Mouse (Mus musculus) embryonic facial prominence, embryonic 11.5 days (tissue): ENCODE data around the gene Fam213a. TPM values are rescaled to one million over a fixed set of nuclear protein-coding genes. Genes with fewer than 3 reads are reported as not detected.
"Not testable (repeated sequence)": the region's sequence is repeated elsewhere in the genome, so short reads cannot be mapped to it uniquely, and the experiment has no call there.

Experiments
- ATAC-seq: fragments of 200-750 bp; cut with Nextera tagmentation; replicated peaks from 2 replicates; pipeline ENCODE4 v1.8.0; 2017; ENCODE audit warnings: low read depth; ENCODE audit not compliant: insufficient number of reproducible peaks, low FRiP score, low TSS enrichment
- DNase-seq: peaks from one replicate; pipeline ENCODE4 v3.0.0-alpha.2; 2015; ENCODE audit warnings: low spot score
- H3K27ac ChIP-seq: fragments of 300-500 bp; sonication (generic); replicated peaks from 2 replicates; pipeline ENCODE4 v1.5.1; 2014; ENCODE audit warnings: mild to moderate bottlenecking, low read depth, low read length, control low read depth
- H3K27me3 ChIP-seq: fragments of 300-500 bp; sonication (generic); 2 replicates; pipeline ENCODE4 v1.6.1; 2014; ENCODE audit warnings: mild to moderate bottlenecking, low read length, moderate library complexity, mixed read lengths; ENCODE audit not compliant: control insufficient read depth, insufficient read depth
- H3K36me3 ChIP-seq: fragments of 300-500 bp; sonication (generic); replicated peaks from 2 replicates; pipeline ENCODE4 v1.6.1; 2014; ENCODE audit warnings: low read depth, mild to moderate bottlenecking, low read length, moderate library complexity, mixed read lengths; ENCODE audit not compliant: control insufficient read depth, insufficient read depth
- H3K4me1 ChIP-seq: fragments of 300-500 bp; sonication (generic); 2 replicates; pipeline ENCODE4 v1.6.1; 2014; ENCODE audit warnings: low read length, mixed read lengths; ENCODE audit not compliant: control insufficient read depth, insufficient read depth
- H3K4me2 ChIP-seq: fragments of 300-500 bp; sonication (generic); 2 replicates; pipeline ENCODE4 v1.6.1; 2014; ENCODE audit warnings: low read depth, mild to moderate bottlenecking, control low read depth, low read length, moderate library complexity
- H3K4me3 ChIP-seq: fragments of 300-500 bp; sonication (generic); 2 replicates; pipeline ENCODE4 v1.5.1; 2014; ENCODE audit warnings: low read depth, low read length, control low read depth
- H3K9ac ChIP-seq: fragments of 300-500 bp; sonication (generic); replicated peaks from 2 replicates; pipeline ENCODE4 v1.6.1; 2014; ENCODE audit warnings: mild to moderate bottlenecking, control low read depth, low read length
- H3K9me3 ChIP-seq: fragments of 300-500 bp; sonication (generic); replicated peaks from 2 replicates; pipeline ENCODE4 v1.6.1; 2016; ENCODE audit warnings: mild to moderate bottlenecking, low read length, inconsistent platforms, mixed read lengths; ENCODE audit not compliant: control insufficient read depth
- WGBS: fragments of 180-500 bp; shearing (Covaris S2); extraction: QIAGEN DNeasy Blood & Tissue Kit; methylation state at CpG from one replicate; pipeline ENCODE4 v1.1.7; 2014; 5-methylcytosine and 5-hydroxymethylcytosine counted together
- polyA plus RNA-seq: library from polyadenylated mRNA; unstranded; fragments of >200 nt; fragmentation: Nextera tagmentation; extraction: Ambion mirVana; gene quantifications from 2 replicates; pipeline ENCODE4 v1.2.1, GENCODE M21; 2014

The Fam213a gene
- 33.1 and 42.1 TPM in 2 replicates for polyA plus RNA-seq

DNA sequence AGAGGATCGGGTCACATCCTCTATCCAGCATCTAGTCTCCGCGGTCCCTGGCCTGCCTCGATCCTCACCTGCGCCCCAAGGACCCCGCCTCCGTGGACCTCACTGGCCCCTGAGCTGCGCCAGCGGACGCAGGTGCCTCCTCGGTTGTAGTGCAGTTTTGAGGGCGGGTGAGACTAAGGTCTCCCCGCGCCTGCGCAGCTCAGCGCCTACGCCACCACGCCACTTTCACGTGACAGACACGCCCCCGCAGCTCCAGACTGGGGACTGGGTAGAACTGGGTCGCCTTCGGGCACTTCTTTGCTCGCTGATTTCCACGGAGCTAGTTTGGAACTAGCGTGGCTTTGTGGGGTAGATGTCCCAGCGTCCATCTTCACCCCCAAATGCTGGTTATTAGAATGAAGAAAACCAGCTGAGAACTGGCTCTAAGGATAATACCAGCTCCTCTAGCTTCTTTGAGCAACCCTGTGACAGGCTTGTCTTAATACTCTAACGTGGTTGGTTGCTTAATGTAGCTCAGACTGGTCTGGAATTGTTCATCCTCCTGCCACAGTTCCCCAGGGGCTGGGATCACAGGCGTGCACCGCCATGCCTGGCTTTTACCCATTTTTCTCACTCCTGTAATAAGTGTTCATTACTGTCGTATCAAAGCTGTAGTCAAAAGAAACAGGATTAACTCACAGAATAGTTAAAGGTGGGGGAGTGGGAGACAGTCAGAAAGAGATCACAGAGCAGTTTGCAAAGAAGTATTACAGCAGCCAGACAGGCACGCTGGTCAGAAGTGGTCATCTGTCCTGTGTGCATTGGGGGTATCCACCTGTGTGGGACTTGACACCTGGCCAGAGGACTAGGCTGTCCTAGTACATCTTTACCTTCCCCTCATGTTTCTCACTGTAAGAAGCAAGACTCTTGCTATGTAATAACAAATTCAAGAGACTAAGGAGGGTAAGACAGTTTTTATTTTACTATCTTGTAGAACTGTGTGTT, at the start of gene Fam213a:
Fam213a (minus strand) TSS at position 159 of the 984 bp plus-strand sequence.
- Histone ChIP-seq H3K9me3 (no peaks in the 10 kb centered on the region), H3K27me3 (no peaks in the 10 kb centered on the region), H3K4me2 (peak within 1 kb of the TSS; percentile 83), H3K9ac (peak within 1 kb of the TSS; percentile 77), H3K27ac (no peak within 1 kb of the TSS), H3K36me3 (no peaks in the 10 kb centered on the region), H3K4me3 (peak within 1 kb of the TSS; percentile 58), H3K4me1 (no peaks in the 10 kb centered on the region)
- WGBS: 3% methylated on average over 32 of the region's 32 CpGs
- ATAC-seq (peak; percentile 98), DNase-seq (peak; percentile 93)

DNA sequence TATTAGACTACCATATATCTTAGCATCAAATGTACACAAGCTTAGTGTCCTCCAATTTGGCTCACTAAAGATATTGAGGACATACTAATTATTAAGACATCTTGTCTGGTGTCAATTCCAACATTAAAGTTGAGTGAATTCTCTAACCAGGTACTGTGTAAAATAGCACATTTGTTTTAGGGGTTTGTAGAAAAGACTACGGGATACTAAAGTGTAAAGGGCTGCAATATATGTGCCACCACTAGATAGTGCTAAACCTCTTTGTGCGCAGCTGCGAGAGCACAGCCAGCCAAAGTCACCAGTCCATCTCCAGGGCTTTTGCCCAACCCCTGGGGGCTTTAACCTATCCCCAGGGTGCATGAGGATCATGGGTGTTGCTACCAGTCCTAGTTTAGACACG, 39.6 kb upstream of the Fam213a start:
- not testable (repeated sequence) for H3K9me3 ChIP-seq, ATAC-seq, H3K4me2 ChIP-seq, H3K9ac ChIP-seq, H3K27me3 ChIP-seq, H3K4me1 ChIP-seq, H3K27ac ChIP-seq, DNase-seq, H3K4me3 ChIP-seq, H3K36me3 ChIP-seq
- WGBS: 70% methylated on average over 3 of the region's 4 CpGs

DNA sequence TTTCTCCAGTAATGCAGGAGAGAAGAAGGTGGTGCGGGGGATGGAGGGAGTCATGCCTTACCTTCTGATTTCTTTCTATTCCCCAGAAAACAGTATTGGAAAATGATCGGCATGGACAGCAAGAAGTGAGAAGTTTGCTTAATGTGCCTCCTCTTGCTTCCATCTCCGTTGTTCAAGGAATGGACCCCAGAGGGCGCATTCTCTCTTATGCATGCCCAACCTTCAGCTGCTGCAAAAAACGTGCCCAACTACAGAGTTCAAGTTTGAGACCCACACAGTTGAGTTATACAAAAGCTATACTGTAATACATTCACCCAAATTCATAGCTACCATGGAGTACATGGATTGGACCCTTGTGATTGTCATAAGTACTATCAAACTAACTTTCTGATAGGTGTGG, 38.9 kb upstream of the Fam213a start:
- no peaks in the 10 kb centered on the region for H3K36me3 ChIP-seq
- no peak overlapping the region for H3K9ac ChIP-seq
- no peak for DNase-seq
- H3K27ac ChIP-seq: no peak overlapping the region
- no peaks in the 10 kb centered on the region for H3K9me3 ChIP-seq
- H3K4me2 ChIP-seq: no peak overlapping the region
- no peaks in the 10 kb centered on the region for H3K27me3 ChIP-seq
- no peaks in the 10 kb centered on the region for H3K4me1 ChIP-seq
- no peak overlapping the region for H3K4me3 ChIP-seq
- no peak for ATAC-seq
- 72% methylated on average over 5 of the region's 5 CpGs for WGBS

DNA sequence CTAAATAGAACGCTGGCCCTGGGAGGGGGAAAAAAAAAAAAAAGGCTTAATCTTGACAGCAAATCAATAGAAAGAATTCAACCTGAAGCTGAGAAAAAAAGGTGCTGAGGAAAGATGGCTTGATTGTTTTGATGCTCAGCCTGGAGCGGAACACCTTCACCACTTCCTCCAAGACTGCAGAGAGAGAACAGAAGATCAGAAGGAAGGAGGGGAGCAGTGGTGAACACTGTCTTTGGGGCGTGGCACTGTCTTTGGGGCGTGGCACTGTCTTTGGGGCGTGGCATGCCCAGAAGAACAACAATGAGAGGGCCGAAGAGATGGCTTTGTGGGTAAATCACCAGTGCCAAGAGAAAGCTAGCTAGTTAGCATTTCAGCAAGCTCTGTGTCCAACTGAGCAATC, 36.9 kb upstream of the Fam213a start:
- Histone ChIP-seq H3K27me3 (no peaks in the 10 kb centered on the region), H3K27ac (no peak overlapping the region), H3K4me2 (no peak overlapping the region), H3K36me3 (no peaks in the 10 kb centered on the region), H3K4me3 (no peak overlapping the region), H3K9me3 (no peaks in the 10 kb centered on the region), H3K4me1 (no peaks in the 10 kb centered on the region), H3K9ac (no peak overlapping the region)
- DNase-seq: no peak
- no peak for ATAC-seq
- 77% methylated on average over 6 of the region's 6 CpGs for WGBS

DNA sequence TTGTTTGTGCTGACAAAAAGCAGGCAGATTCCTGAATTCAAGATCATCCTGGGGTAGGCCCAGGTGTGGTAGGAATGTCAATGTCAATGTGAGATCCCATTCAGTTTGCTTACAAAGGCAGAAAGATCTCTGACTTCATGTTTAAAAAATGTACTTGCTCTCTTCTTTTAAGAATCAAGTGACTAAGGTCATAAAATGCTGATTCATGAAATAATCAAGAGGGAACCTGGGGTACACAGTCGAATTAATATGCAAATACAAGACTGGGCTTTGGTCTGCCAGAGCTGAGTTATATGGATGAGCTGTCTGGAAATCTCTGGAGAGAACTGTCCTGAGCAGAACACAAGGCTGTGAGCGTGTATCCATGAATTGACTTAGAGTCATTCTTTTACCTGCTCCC, 33.8 kb upstream of the Fam213a start:
- Histone ChIP-seq H3K27ac (no peak overlapping the region), H3K4me1 (no peaks in the 10 kb centered on the region), H3K4me3 (no peak overlapping the region), H3K9me3 (no peaks in the 10 kb centered on the region), H3K36me3 (no peaks in the 10 kb centered on the region), H3K9ac (no peak overlapping the region), H3K27me3 (no peaks in the 10 kb centered on the region), H3K4me2 (no peak overlapping the region)
- 78% methylated on average over 2 of the region's 2 CpGs for WGBS
- no peak for DNase-seq
- ATAC-seq: no peak

DNA sequence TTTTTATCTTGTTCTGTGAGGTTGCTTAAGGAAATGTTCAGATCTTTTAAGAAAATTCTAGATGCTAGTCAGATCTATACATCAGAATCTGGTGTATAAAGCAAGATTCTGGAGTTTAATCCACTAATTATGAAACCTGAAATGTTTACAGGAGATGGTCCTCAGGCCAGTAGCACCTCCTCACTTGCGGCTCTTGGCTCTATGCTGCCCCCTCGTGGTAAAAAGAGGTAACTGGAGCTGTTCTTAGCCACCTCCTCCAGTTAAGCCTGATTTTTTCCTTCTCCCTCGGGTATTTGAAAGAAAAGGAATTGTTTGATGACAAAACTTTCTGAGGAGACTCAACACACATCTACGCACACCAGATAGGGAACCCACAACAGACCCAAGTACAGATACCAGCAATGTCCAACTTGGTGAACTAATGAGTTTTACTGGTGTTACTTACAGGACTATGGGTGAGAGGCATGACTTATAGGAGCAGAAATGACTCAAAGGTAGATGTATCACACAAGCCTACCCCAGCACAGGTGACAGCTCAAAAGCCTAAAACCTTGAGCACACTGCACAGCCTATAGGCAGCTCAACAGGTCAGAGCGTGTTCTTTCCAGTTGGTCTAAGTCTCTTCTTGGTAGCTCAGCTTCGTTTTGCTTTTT, 21.7 kb upstream of the Fam213a start:
- Histone ChIP-seq H3K4me2 (no peak overlapping the region), H3K9ac (no peak overlapping the region), H3K36me3 (no peaks in the 10 kb centered on the region), H3K27ac (no peak overlapping the region), H3K4me1 (no peaks in the 10 kb centered on the region), H3K27me3 (no peaks in the 10 kb centered on the region), H3K9me3 (no peaks in the 10 kb centered on the region), H3K4me3 (no peak overlapping the region)
- DNase-seq (peak; percentile 71), ATAC-seq (0 out of 2 replicates have a peak, but pooled peaks have one; percentile 56)
- WGBS: 34% methylated on average over 6 of the region's 6 CpGs

DNA sequence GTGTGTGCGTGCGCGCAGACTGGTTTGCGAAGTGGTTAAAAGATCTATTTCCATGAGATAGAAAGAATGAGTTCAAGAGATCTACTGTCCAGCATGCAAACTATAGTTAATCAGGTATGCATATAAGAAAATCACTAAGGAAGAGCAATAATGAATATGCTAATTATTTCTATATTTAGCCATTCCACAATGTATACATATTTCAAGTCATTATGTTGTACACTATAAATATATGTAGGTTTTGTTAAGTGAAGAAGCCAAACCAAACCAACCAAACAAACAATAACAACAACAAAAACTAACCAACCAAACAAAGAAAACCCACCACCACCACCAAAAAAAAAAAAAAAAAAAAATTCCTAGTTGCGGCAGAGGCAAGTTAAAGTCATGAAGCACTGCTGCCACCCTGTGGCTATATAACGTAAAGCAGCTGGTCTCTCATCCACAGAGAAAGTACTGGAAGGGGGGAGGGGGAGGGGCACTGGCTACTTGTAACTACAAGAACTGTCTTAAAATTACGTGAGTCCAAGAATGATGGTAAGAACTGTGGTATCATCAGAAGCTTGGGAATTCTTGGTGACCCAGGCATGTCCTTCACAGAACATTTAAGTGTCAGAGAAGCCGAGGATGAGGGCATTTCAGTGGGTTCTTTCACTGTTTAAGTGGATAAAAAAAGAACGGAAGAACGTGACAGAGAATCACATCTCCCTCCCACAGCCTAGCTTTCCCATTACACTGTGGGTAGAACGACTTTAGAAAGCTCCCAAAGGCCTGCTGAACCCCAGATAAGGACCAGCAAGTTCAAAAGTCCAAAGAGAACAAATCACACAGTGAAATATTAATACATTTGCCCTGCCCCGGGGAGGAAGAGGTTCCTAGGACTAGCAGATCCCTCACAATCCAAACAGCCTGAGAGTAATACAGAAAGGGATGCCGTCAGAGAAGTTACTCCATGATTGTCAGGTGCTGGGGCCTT, 19.8 kb upstream of the Fam213a start:
- ATAC-seq: no peak
- Histone ChIP-seq H3K9ac (no peak overlapping the region), H3K9me3 (no peaks in the 10 kb centered on the region), H3K36me3 (no peaks in the 10 kb centered on the region), H3K4me2 (no peak overlapping the region), H3K27me3 (no peaks in the 10 kb centered on the region), H3K27ac (no peak overlapping the region), H3K4me1 (no peaks in the 10 kb centered on the region), H3K4me3 (no peak overlapping the region)
- DNase-seq: peak; percentile 89
- WGBS: 57% methylated on average over 13 of the region's 13 CpGs
